Mouse (Mus musculus) mature B cell (primary cell): ENCODE results near the gene C8g.

Experiments used
- in situ Hi-C: fragments of 300-500 bp; cut with MboI; formaldehyde crosslinking; loops from 2 replicates; pipeline ENCODE4 v1.14.3; 2019

The C8g gene

DNA sequence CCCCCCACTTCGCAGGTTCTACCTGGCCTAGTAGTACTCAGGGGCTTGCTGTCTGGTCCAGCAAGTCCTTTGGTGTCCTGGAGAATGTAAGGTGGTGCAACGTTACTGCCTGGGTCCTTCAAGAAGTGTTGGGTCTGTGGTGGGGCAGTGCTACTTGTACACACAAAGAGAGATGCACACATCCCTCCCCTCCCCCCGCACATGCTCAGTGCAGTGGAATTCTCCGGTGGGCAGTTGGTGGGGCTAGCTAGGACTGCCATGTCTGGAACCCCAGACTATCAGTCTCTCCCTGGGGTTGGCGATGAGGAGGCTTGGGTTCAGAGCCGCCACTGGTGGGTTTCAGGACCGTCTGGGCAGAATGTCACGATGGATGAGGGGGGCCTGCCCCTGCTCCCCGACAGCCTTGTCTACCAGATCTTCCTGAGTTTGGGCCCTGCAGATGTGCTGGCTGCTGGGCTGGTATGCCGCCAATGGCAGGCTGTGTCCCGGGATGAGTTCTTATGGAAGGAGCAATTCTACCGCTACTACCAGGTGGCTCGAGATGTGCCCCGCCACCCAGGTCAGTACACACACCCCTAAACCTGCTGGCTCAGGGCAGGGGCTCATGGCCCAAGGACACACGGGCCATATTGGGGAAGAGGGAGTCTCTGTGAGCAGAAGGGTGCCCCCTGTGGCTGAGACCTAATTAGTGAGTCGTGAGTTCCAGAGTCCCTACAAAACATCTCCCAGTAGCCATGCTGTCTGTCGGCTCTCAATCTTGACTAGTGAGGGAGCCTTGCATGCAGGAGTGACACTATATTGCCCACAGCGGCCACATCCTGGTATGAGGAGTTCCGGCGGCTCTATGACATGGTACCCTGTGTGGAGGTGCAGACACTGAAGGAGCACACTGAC, at the start of gene C8g:
Gene C8g, minus strand, starts transcription at position 127 of the 894 bp plus-strand sequence.
- in situ Hi-C loops = no loop called here

DNA sequence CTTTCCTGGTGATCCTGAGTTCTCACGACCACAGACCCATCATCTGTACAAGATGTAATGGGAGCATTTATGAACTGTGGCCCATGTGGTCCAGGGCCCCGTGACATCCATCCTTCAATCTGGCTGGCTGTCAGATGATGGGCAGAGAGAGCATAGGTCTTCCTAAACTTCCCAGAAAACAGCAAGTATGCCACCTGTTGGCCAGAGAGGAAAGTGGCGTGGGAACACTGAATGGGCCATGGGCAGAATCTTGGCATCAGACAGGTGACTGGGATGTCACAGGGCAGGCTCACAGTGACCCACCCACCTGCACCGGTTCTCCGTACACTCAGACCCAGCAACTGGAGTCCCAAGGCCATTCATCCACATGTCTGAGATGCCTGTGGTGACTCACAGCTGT, 49.7 kb upstream of the C8g start:
- in situ Hi-C loops = loop anchor here (25.0 kb wide), 1 partner anchor 1361 kb away; the partner anchor contains the start of genes Med22, Rpl7a, Surf1 and Surf2

DNA sequence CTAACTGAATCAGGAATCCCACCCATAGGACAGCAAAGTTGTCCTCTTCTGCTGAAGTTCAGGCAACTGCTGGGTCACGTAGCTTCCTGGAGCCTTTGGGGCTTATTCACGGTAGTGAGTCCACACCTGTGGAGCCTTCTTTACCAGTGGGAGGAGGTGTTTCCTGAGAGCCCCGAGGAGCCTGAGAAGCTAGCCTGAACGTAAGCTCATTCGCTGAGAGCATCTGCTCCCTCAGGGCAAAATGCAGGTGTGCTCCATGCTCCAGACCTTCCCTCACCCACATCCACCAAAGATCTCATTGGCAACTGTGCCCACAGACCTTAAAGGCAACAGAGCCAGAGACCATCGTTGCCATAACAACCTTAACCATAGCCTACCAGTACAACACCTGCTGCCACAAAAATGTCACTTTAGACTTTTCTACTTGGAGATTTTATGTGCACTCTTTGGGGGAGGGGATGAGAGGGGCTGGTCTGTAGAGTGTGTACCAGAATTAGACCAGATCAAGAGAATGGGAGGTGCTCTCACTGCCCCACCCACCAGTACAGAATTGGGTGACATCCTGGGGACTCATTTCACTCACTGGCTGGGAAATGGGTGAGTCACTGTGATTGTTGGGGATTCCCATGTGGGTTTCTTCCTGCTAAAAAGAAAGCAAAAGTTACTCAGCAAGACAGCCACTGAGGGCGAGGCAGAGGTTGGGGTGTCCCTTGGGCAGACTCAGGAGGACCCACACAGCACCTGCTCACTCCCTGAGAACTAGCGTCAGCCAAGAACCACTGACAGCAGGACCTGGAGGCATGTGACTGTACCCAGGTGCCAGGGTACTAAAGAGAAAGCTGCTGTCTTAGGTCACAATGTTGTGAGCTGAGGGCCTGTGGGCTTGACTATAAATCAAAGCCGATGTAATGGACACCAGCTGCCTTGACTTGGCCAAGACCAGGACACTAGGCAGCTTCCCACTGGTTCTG, 47.8 kb upstream of the C8g start:
- in situ Hi-C loops = no loop called here

DNA sequence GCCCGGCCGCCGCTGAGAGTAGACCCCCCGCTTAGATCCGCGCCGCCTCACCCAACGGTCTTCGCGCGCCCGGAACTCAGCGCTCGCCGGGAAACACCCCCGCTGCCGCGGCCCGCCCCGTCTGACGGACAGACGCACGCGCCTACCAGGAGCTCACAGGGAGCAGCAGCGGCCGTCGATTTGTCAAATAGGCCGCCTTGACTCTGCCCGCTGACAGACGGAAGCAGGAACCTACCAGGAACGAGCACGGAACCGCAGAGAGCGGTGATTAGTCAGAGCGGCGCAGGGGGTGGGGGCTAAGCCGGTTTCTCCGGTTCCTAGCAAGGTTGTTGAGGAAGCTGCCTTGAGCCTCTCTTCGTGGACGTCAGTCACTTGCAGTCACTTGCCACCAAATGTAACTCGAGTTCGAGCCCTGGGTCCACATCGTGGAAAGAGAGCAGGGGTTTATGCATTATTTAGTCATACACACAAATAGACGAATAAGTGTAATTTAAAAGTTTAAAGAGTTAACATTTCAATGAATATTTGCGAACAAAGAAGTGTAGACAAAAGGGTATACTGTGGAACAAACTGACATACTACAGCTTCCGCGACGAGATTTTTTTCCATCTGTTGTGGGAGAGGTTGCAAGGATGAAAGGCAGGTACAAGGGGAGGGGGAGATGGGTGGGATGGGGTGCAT, 45.4 kb upstream of the C8g start, which contains the start of gene Traf2:
Gene Traf2, minus strand, starts transcription at position 130 of the 681 bp plus-strand sequence.
- in situ Hi-C loops = no loop called here

DNA sequence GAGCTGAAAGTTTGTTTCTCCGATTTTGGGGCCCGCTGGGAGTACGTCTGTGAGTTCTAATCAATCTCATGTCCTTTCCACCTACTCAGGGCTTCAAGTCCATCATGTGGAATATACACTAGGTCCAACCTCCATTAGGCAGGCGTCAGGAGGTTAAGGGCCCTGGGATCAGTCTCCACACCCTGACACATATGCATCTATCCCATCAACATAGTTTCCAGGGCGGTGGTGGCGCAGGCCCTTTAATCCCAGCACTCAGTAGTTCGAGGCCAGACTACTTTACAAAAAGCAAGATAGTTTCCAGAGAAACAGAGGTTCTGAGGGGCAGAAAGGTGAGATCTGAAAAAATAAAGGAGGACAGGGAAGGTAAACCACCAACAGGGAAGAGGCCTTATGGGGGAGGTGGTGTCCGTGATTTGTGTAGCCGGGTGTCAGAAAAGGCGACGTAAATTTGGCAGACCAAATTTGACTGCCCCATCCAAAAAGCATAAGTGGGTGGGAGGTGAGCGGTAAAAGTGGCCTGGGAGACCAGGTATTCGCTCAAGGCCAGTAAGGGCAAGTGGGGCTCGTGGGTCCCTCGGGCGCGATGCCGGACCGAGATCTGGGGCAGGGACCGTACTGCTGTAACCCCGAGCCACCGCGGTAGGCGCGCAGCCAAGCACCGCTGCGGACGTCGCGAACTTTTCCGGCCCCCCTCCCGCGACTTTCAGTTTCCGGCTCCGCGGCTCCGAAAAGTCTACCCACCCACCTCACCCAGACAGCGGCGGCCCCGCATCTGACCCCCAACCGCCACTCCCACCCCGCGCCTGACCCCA, 44.7 kb upstream of the C8g start:
- in situ Hi-C loops = no loop called here

DNA sequence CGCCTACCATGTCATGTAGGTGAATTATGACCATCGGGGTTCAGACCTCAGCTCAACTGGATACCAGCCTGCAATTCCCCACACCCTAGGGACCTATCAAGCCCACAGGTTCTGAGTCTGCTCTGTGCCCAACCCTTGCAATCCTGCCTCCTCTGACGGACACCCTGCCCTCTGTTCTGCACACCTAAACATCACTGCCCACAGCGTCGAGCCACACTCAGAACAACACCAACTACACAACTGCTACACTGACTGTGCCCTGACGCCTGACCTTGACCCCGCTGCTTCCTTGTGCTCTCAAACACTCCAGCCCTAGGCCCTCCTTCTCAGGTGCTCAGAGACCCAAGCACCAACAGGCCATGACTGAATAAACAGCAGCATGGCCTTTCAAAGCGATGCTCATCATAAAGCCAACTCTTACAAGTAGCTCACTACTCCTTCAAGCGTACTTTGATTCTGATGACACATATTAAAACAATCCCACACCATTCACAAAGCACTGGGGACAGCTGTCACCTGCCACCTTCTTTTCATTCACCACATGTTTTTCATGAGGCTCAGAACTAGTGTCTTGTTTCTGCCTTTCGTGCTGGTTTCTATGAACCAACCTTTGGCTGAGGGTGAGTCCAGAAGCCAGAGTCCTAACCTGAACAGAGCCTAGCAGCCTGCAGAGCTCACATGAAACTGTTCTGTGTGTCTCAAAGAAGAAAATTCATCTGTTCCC, 40.3 kb upstream of the C8g start:
- in situ Hi-C loops = no loop called here

DNA sequence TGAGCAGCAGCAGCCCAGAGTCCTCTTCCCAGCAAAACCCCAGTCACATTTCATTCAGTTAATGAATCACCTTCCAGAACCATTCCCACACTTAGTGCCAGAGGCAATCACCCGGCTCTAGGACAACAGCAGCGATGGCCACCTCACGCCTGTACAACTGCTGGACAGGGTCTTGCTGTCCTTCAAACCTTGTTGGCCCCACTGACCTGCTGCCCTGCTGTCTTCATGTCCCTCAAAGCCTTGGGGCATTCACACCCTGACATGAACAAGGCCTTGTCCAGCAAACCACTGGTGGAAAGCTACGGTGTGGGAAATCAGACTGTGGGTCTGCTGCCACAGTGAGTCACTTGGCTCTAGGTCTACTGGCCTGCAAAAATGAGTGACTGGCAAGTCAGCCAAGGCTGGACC, 39.0 kb upstream of the C8g start:
- in situ Hi-C loops = no loop called here

DNA sequence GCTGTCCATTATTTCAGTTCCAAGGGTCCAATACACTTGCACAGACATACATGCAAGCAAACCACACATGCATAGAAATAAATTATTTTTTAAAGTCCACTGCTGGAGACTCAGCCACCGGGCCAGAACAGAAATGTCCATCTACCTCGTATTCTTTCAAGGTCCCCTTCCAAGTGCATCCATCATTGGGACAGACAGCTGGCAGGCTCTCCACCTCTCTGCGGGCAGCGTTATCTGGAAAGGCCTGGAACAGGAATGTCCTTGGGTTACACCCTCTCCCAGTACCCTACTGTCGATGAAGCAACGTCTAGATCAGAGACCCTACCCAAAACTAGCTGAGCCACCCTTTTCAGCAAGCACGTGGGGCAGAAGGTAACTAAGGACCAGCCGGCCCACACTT, 35.0 kb upstream of the C8g start:
- in situ Hi-C loops = no loop called here

DNA sequence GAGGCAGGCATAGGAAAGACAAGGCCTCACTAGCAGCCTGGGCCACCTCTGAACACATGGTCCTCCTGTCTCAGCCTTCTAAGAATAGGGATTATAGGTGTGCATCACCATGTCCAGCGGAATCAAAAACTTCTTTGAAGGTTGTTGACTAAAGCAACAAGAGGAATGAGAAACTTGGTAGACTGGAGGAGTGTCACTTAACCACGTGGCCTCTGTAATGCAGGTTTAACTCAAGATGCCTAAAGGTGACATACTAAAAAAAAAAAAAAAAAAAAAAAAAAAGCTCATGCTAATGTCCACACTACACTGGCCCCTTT, 33.3 kb upstream of the C8g start:
- in situ Hi-C loops = no loop called here

DNA sequence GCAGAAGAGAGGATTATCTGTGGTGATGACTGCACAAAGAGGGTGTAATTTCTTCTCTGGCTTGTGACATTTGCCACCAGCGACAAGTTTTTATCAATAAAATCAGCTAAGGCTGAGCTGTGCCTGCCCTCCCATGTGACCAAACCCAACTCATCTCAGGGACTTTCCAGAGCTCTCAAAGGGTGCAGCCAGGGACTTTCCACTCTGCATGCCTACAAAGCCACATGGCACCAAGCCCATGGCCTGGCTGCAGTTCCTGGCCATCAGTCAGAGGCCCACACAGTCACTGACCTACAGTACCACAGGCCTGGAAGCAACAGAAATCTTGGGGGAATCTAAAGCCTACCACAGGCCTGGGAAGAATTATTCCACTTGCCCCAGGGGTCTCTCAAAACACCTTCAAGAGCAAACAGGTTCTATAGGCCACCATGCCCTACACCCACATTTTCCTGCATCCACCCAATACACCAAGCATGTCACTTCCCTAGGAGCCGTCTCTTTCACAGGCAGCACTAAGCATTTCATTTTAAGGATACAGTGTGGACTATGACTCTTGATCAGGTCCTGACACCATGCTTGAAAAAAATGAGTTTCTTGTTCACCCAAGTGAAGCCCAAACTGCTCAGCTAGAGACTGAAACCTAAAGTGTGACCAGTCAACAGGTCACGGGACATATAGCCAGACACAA, 32.8 kb upstream of the C8g start:
- in situ Hi-C loops = no loop called here

DNA sequence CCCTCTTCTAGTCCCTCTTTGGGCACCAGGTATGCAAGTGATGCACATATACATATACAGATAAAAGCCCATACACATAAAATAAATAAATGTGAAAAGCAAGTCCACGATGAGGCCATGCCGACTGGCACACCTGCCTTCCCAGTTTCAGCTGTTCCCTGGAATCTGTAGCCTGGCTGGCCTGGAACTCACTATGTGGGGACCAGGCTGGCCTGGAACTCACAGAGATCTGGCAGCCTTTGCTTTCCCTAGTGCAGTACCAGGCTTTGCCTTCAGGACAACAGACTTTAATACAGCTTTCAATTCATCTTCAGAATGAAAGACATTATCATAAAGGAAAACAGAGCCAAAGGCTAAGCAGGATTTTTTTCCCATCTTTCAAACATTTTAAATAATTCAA, 32.2 kb upstream of the C8g start:
- in situ Hi-C loops = no loop called here

DNA sequence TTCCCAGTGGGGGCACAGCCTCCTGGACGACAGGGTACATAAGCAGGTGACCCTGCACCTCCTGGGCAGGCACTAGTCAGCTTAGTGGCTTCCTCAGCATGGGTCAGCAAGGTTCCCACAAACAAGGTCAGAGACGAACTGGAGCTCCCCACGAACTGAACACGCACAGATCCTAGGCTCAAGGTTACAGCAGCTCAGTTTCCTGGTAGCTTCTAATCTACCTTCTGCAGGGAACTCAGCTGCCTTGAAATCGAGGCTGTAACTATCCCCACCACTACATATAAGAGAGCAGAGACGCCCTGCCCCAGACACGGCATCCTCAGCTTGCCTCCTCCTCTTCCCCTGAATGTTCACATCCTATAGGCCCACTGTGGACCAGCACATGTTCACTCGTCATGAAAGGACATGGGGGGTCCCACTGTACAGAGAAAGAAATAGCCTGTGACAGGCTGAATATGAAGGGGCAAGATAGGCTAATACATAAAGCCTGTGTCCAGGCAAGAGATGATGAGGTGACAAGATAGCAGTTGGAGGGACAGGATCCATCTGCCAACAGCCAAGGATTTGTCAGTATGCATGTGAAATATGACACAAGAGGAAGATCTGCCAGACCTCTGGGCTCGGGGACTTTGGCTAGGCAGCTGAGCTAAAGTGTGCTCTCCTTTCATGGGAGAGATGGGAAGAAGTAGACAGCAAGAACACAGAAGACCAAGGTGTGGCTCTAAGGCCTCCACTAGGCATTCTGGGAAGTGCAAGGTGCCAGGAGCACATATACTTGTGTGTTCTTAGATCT, 25.2 kb upstream of the C8g start:
- in situ Hi-C loops = no loop called here

DNA sequence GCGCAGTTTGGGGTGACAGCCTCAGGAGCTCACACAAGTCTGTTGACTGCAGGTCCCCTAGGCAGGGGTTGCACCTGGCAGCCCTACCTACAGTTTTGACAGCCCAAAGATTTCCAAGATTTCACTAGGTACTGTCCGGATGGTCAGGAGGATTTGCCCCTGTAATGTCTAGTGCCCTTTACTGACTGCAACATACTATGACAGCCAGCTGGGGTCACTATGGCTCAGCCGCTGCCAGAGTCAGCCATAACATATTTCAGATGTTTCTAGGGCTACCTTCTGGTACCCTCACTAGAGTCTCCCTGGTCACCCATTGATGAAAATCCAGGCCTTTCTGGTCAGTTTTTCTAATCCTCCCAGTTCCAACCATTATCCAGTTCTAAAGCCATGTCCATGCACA, 8.4 kb upstream of the C8g start:
- in situ Hi-C loops = no loop called here

DNA sequence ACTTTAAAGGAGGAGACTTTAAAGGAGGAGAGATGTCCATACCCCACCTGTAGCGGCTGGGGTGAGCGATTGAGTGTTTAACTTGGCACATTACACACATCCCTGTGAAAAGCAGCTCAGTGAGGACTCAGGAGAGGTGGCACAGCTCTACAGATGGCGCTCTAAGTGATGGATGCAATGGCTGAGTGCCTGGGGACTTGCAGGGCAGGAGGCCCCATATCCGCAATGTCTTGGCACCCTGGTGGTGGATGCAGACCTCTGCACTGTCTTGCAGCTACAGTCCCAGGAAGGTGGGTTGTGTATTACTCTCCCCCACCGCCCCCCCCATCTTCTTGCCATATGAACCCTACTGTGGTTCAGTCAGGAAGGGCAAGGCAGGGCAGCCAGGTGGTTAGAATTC, 5.4 kb upstream of the C8g start:
- in situ Hi-C loops = no loop called here

DNA sequence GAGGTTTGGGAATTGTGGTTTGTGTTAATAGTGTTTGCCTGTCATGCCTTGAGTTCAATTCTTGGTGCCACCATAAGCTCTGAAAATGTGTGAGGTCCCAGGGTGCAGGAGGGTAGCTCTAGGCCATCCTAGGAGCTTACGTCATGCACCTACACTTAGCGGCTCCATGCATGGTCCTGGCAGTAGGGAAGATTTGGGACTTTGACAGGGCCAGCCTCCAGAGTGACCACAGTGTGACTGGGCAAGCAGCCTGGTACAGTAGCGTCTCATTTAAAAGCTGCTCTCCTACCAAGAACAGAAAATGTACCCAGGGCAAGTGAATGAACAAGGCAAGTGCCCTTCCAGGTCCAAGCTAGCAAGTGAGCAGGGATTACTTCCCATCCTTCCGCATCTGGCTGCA, 4.3 kb upstream of the C8g start:
- in situ Hi-C loops = no loop called here

DNA sequence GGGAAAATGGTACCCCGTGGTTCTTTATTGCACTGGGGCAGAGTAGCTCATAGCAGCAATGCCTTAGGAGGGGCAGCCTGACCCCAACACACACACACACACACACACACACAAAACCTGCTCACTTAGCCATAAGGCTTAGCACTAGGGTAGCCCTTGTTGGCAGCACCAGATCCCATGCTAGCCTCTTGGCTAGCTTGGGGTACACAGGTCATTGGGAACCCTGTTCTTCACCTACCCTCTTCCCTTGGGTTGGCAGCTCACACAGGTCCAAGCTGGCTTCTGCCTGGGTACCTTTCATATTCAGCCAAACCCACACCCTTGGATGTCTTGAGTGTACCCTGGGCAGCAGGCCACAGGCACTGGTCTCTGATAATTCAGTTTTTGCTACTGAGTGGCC, 3.5 kb upstream of the C8g start:
- in situ Hi-C loops = no loop called here

DNA sequence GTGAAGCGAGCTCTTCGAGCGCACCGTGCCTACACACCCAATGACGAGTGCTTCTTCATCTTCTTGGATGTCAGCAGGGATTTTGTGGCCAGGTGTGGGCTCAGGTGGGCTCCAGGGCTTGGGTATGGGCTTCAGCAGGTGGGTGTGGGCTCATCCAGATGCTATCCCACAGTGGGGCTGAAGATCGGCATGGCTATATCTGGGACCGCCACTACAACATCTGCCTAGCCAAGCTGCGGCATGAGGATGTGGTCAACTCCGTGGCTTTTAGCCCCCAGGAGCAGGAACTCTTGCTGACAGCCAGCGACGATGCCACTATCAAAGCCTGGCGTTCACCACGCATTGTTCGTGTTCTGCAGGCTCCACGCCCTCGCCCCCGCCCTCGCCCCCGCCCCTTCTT, 3.0 kb upstream of the C8g start:
- in situ Hi-C loops = no loop called here

DNA sequence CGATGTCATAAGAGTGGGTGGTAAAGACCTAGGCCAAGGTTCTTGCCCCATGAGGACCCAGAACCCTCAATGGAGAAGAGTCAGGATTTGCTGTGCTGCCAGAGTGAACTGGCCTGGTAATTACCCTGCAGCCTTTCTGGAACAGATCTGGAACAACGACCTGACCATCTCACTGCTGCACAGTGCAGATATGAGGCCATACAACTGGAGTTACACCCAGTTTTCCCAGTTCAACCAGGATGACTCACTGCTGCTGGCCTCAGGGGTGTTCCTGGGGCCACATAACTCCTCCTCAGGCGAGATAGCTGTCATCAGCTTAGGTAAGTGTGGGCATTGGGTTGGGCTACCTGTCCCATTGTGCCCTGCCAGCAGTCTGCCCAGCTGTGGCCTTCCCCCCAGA, 1.2 kb upstream of the C8g start:
- in situ Hi-C loops = no loop called here
